Mouse (Mus musculus): ENCODE measurements around the gene Rfx1.

- TF ChIP-seq CTCF (IDR thresholded peaks at IDR 0.05; ENCODE audit: borderline replicate concordance, extremely low read depth, insufficient read depth, insufficient read length) (no peak), POLR2A (IDR thresholded peaks at IDR 0.05; ENCODE audit: borderline replicate concordance, extremely low read depth, insufficient read depth, insufficient read length, poor library complexity, severe bottlenecking) (no peak)
Observed at GRCm38 (mm10) chr8:84021096-84021495, 45.5 kb upstream of the Rfx1 start, which contains the start of gene Palm3.

All from brain, embryonic 14.5 days (tissue).